Mouse (Mus musculus): ENCODE measurements around the gene Casp1. TPM values are rescaled to one million over a fixed set of nuclear protein-coding genes. Genes with fewer than 3 reads are reported as not detected.

The Casp1 gene
- 0.33 and 0.65 TPM in 2 replicates for polyA plus RNA-seq (2016; fragmentation: Nextera tagmentation; extraction: Ambion mirVana)

DNA sequence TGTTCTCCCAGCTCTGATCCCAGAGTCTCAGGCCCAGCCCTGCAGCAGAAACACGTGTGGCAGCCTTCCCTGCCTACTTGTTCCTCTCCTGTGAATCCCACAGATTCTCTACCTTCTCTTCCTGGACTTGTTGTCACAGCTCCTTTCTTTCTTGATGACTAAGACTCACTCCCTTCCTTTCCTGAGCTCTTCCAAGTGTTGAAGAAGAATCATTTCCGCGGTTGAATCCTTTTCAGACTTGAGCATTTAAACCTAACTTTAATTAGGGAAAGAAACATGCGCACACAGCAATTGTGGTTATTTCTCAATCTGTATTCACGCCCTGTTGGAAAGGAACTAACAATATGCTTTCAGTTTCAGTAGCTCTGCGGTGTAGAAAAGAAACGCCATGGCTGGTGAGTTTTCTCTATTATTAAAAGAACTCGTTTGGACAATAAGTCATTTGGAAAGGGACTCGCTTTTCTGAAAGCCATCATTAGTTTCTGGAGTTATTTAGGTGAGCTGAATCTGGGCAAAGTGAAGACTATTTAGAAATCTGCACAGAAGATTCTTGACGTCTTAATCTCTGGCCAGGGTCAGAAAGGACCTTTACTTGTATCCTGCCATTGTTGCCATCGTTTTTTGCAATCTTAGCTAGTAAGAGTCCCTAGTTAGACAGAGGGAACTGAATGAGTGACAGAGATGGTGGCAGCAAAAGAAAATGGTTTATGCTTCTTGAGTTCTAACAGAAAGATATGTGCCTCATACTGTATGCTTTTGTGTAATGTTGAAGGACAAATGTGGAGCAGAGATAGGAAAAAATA, at the start of gene Casp1:
Casp1 (plus strand) TSS at position 189 of the 803 bp plus-strand sequence.
- no peak for ATAC-seq (ENCODE audit: insufficient number of reproducible peaks, low FRiP score)
- Histone ChIP-seq H3K9ac (no peak within 1 kb of the TSS), H3K9me3 (replicated peaks) (no peaks in the 10 kb centered on the region), H3K27ac (ENCODE audit: poor library complexity, severe bottlenecking) (no peak within 1 kb of the TSS), H3K4me1 (replicated peaks) (no peaks in the 10 kb centered on the region), H3K27me3 (replicated peaks) (no peaks in the 10 kb centered on the region), H3K4me3 (no peak within 1 kb of the TSS), H3K36me3 (no peaks in the 10 kb centered on the region), H3K4me2 (no peak within 1 kb of the TSS)
- 74% methylated on average over 11 of the region's 11 CpGs for WGBS

DNA sequence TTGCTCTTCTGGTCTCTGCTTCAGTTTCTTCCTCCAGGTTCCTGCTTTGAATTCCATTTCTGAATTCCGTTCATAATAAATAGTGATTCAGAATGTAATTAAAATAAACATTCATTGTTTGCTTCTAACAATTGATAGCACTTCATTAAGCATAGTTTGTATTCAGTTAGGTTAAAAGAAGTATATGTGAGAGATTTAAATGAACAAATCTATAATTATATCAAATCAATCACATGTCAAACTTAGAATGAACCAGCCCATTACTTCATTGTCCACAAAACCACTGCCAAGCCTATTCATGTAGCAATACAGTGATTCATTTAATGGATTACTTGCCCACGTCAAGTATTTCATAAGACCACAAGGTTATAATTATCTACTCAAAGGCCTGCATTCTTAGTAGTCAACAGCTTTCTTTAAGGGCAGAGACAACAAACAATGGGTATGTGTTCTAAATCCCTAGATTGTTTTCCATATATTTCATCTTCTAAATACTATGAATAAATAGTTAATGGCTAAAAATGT, 34.3 kb upstream of the Casp1 start:
- ATAC-seq (ENCODE audit: insufficient number of reproducible peaks, low FRiP score): no peak
- no peak overlapping the region for H3K4me2 ChIP-seq
- H3K36me3 ChIP-seq: no peaks in the 10 kb centered on the region
- no peaks in the 10 kb centered on the region for H3K4me1 ChIP-seq (replicated peaks)
- H3K9ac ChIP-seq: no peak overlapping the region
- 70% methylated on average over 2 of the region's 2 CpGs for WGBS
- H3K27ac ChIP-seq (ENCODE audit: poor library complexity, severe bottlenecking): no peak overlapping the region
- H3K9me3 ChIP-seq (replicated peaks): no peaks in the 10 kb centered on the region
- no peaks in the 10 kb centered on the region for H3K27me3 ChIP-seq (replicated peaks)
- no peak overlapping the region for H3K4me3 ChIP-seq

DNA sequence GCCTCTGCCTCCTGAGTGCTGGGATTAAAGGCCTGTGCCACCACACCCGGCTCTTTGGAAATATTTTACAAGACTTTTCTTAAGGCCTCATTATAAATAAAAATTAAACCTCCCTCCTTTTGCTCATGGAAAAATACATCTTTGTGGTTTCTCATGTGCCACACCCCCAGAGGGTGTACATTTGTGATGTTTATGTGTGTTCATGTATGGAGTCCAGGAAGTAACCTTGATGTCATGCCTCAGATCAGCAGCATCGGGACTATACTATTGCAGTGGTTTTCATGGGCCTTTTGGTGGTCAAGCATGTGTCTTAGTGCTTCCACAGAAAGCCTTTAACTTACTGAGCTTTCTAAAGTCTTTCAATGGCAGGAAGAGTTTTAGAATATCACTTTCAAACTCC, 28.0 kb upstream of the Casp1 start:
- Histone ChIP-seq H3K9ac (no peak overlapping the region), H3K27me3 (replicated peaks) (no peaks in the 10 kb centered on the region), H3K36me3 (no peaks in the 10 kb centered on the region), H3K9me3 (replicated peaks) (no peaks in the 10 kb centered on the region), H3K4me3 (no peak overlapping the region), H3K4me1 (replicated peaks) (no peaks in the 10 kb centered on the region), H3K27ac (ENCODE audit: poor library complexity, severe bottlenecking) (no peak overlapping the region), H3K4me2 (no peak overlapping the region)
- ATAC-seq (ENCODE audit: insufficient number of reproducible peaks, low FRiP score): no peak
- 64% methylated on average over 2 of the region's 2 CpGs for WGBS

DNA sequence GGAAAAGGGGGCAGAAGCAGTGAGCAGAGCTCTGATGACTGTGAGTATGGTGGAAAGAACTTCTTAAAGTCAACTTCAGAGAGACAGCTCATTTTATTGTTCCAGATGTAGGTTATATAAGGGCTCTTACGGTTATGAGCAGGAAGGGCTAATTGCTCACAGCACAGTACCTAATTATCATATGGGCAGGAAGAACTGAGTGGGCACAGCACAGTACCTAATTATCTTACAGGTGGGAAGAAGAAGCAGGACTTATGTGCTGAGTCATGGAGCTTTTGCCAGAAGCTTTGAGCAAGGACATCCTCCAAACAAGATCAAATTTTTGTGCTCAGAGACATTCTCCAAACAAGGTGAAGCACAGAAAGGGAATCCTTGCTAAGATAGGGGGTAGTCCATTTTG, 27.4 kb upstream of the Casp1 start:
- no peak overlapping the region for H3K27ac ChIP-seq (ENCODE audit: poor library complexity, severe bottlenecking)
- 61% methylated on average over 1 of the region's 1 CpGs for WGBS

DNA sequence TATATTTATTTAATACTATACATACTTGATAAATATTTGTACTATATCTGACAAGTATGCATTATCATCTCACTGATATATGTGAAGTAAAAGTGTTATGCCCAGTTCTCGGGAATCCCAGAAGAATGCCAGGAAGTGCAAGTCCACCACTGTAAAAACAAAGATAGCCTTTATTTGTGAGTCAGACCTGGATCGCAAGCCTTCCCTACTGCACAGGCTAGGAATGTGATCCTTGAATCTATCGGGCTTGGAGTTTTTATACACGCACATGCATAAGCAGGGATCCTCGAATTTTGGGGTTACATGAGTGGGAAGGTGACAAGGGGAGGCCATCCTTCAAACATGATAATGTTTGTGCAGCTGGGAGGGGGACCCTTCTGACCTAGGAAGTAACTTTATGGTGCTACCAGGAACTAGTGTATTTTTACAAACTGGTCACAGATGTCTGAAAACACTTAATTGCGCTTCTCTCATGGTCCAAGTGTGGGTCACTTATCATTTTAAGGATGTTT, 26.9 kb upstream of the Casp1 start:
- Histone ChIP-seq H3K36me3 (no peaks in the 10 kb centered on the region), H3K27ac (ENCODE audit: poor library complexity, severe bottlenecking) (no peak overlapping the region; the same call in 1 of the 2 replicates), H3K4me3 (no peak overlapping the region), H3K4me2 (no peak overlapping the region), H3K27me3 (replicated peaks) (no peaks in the 10 kb centered on the region), H3K9me3 (replicated peaks) (no peaks in the 10 kb centered on the region), H3K9ac (no peak overlapping the region), H3K4me1 (replicated peaks) (no peaks in the 10 kb centered on the region)
- WGBS: 51% methylated on average over 6 of the region's 6 CpGs
- peak; percentile 83 for ATAC-seq (ENCODE audit: insufficient number of reproducible peaks, low FRiP score)

More for the DNA sequence above, 27.4 kb upstream of the Casp1 start:
- H3K9ac ChIP-seq: no peak overlapping the region
- H3K4me3 ChIP-seq: no peak overlapping the region
- no peaks in the 10 kb centered on the region for H3K27me3 ChIP-seq (replicated peaks)
- no peaks in the 10 kb centered on the region for H3K36me3 ChIP-seq
- H3K4me1 ChIP-seq (replicated peaks): no peaks in the 10 kb centered on the region
- H3K9me3 ChIP-seq (replicated peaks): no peaks in the 10 kb centered on the region
- peak; percentile 56; the same call in 1 of the 2 replicates for ATAC-seq (ENCODE audit: insufficient number of reproducible peaks, low FRiP score)
- H3K4me2 ChIP-seq: no peak overlapping the region

DNA sequence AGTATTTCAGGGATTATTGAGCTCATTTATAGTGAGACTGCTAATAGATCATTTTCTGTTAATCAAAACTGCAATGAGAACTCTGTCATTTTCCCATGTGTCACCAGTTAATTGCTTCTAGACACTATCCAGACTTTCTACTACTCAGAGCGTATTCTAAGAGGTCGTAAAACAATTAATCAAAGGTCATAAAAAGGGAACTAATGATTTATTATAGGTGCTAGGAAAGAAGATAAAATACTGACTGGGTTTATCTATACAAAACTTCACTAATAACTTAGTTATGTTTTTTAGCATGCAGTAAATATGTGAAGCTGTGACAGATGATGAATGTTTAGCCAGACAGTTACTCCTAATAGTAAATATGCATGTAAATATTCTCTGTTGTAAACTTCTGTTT, 12.2 kb upstream of the Casp1 start:
- ATAC-seq (ENCODE audit: insufficient number of reproducible peaks, low FRiP score): no peak
- Histone ChIP-seq H3K4me2 (no peak overlapping the region), H3K27me3 (replicated peaks) (no peaks in the 10 kb centered on the region), H3K27ac (ENCODE audit: poor library complexity, severe bottlenecking) (no peak overlapping the region), H3K36me3 (no peaks in the 10 kb centered on the region), H3K9me3 (replicated peaks) (no peaks in the 10 kb centered on the region), H3K4me3 (no peak overlapping the region), H3K9ac (no peak overlapping the region), H3K4me1 (replicated peaks) (no peaks in the 10 kb centered on the region)
- WGBS: 85% methylated on average over 2 of the region's 2 CpGs

DNA sequence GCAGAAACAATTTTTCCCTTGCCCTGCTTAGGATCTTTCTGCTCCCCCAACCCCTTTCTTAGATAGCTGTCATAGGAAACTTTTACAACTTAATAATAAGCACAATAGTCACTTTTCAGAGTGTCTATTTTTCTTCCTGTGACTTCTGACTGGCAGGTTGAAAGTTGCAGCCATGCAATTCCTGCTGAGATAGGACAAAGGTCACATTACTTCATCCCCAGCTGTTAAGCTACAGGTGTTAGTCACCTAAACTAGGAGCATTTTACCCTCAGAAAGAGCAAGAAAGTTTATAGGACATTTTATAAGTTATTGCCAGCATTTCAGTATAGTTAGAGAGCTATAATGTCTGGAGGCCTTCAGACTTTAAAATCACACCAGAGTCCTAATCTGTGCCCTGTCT, 11.7 kb upstream of the Casp1 start:
- Histone ChIP-seq H3K36me3 (no peaks in the 10 kb centered on the region), H3K4me2 (no peak overlapping the region), H3K27ac (ENCODE audit: poor library complexity, severe bottlenecking) (no peak overlapping the region), H3K9me3 (replicated peaks) (no peaks in the 10 kb centered on the region), H3K27me3 (replicated peaks) (no peaks in the 10 kb centered on the region), H3K9ac (no peak overlapping the region), H3K4me3 (no peak overlapping the region), H3K4me1 (replicated peaks) (no peaks in the 10 kb centered on the region)
- ATAC-seq (ENCODE audit: insufficient number of reproducible peaks, low FRiP score): no peak

DNA sequence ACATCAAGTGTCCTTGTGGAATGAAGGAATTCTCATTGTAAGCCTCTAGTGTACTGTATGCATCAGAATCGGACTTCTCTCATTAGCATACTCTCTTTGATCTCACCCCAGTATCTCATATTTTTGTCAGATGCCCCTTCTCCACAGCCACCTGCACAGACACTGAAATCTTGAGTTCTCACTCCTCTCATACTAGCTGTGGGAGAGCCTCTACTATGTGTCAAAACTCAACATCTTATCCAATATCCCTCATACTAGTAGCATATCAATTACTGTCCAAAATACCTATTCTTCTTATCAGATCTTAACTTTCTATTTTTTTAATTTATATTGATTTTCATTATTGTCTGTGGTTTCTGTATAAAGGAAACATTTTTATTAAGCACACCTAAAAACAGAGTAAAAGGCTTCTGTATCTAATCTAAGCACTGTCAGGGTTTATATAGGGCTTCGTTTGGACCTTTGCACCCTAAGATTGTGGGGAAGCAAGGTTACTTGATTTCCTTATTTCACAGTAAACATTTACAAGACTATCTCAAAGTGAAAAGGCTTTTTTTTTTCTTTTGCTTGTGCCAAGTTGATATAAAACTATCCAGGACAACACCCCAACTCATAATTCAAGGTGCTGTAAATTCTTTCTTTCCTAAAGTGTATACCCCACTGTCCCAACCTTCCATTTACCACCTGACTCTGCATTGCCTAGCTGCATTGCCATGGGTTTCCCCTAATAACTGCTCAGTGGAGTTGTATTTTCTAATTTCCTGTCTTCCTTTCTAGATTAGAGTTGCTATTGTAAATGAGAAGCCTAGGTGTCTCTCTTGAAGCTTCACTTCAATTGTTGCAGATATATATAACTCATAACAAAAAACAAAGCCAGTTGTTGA, 1.7 kb upstream of the Casp1 start:
- ATAC-seq (ENCODE audit: insufficient number of reproducible peaks, low FRiP score): no peak
- no peaks in the 10 kb centered on the region for H3K27me3 ChIP-seq (replicated peaks)
- 71% methylated on average over 2 of the region's 2 CpGs for WGBS
- no peaks in the 10 kb centered on the region for H3K9me3 ChIP-seq (replicated peaks)
- no peak overlapping the region for H3K27ac ChIP-seq (ENCODE audit: poor library complexity, severe bottlenecking)
- no peak overlapping the region for H3K4me2 ChIP-seq
- H3K4me1 ChIP-seq (replicated peaks): no peaks in the 10 kb centered on the region
- no peaks in the 10 kb centered on the region for H3K36me3 ChIP-seq
- no peak overlapping the region for H3K9ac ChIP-seq
- H3K4me3 ChIP-seq: no peak overlapping the region

DNA sequence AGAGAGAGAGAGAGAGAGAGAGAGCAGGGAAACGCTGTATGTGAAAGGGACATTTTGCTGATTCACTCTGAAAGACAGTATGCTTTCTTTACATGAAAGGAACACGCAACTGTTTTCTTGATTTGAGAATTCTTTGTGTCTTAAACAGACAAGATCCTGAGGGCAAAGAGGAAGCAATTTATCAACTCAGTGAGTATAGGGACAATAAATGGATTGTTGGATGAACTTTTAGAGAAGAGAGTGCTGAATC, 740 bp downstream of the Casp1 start:
- no peaks in the 10 kb centered on the region for H3K9me3 ChIP-seq (replicated peaks)
- H3K27ac ChIP-seq (ENCODE audit: poor library complexity, severe bottlenecking): no peak overlapping the region
- no peak overlapping the region for H3K4me3 ChIP-seq
- ATAC-seq (ENCODE audit: insufficient number of reproducible peaks, low FRiP score): no peak
- H3K36me3 ChIP-seq: no peaks in the 10 kb centered on the region
- WGBS: 72% methylated on average over 2 of the region's 2 CpGs
- no peaks in the 10 kb centered on the region for H3K27me3 ChIP-seq (replicated peaks)
- H3K9ac ChIP-seq: no peak overlapping the region
- no peak overlapping the region for H3K4me2 ChIP-seq
- no peaks in the 10 kb centered on the region for H3K4me1 ChIP-seq (replicated peaks)

DNA sequence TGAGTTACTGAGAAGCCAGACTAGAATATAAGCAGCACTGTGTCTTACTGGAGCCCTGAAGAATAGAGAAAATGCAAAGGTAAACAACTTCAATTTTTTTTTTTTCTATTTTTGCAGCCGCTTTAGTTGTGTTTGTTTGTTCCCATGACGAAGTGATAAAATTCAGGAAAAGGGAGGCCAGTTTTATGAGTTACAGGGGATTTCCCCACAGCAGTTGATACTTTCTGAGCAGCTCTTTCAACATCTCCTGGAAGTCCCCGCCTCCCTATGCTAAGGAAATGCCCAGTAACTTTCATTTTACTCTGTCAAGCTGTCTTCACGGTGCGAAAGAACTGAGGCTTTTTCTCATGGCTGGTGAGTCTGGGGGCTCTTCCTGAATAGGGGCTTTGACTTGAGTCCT, 10.2 kb downstream of the Casp1 start, which contains the start of gene Casp4:
Casp4 (plus strand) TSS at position 268 of the 400 bp plus-strand sequence.
- Histone ChIP-seq H3K27ac (ENCODE audit: poor library complexity, severe bottlenecking) (no peak within 1 kb of the TSS), H3K4me1 (replicated peaks) (no peaks in the 10 kb centered on the region), H3K36me3 (no peaks in the 10 kb centered on the region), H3K4me3 (peak within 1 kb of the TSS; percentile 16; the same call in 1 of the 2 replicates), H3K9ac (no peak within 1 kb of the TSS), H3K9me3 (replicated peaks) (0 out of 2 replicates have a peak, but pooled peaks cover 3% of the 10 kb centered on the region), H3K4me2 (peak within 1 kb of the TSS; percentile 42; the same call in 1 of the 2 replicates), H3K27me3 (replicated peaks) (no peaks in the 10 kb centered on the region)
- WGBS: 43% methylated on average over 5 of the region's 5 CpGs
- ATAC-seq (ENCODE audit: insufficient number of reproducible peaks, low FRiP score): no peak

DNA sequence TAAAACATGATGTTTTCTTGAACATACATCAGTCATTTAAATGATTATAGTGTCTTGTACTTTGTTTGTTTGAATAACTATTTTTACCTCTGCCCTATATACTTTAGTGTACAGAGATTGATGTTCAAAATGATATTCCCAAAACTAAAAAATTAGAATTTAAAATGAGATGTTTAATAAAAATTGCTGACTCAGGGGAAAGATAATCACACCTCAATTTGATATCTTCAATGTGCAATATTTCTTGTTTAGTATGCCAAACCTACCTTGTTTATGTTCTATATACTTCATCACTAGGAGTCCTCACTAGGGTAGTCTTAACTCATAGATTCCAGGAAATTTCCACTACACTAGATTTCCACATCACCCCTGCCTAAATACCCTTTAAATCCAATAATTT, 11.8 kb downstream of the Casp1 start:
- H3K9ac ChIP-seq: no peak overlapping the region
- H3K36me3 ChIP-seq: no peaks in the 10 kb centered on the region
- H3K9me3 ChIP-seq (replicated peaks): 0 out of 2 replicates have a peak, but pooled peaks cover 3% of the 10 kb centered on the region
- no peak overlapping the region for H3K27ac ChIP-seq (ENCODE audit: poor library complexity, severe bottlenecking)
- H3K27me3 ChIP-seq (replicated peaks): no peaks in the 10 kb centered on the region
- H3K4me3 ChIP-seq: no peak overlapping the region
- H3K4me2 ChIP-seq: no peak overlapping the region
- no peak for ATAC-seq (ENCODE audit: insufficient number of reproducible peaks, low FRiP score)
- H3K4me1 ChIP-seq (replicated peaks): no peaks in the 10 kb centered on the region

All from heart, embryonic 12.5 days (tissue).